Mouse (Mus musculus) kidney, postnatal 0 days (tissue): ENCODE data around the gene Fbxl16. TPM values are rescaled to one million over a fixed set of nuclear protein-coding genes. Genes with fewer than 3 reads are reported as not detected.
A peak's percentile ranks its signal among the peaks of the same experiment; 100 is the strongest.

Experiments used
- ATAC-seq: fragments of 200-750 bp; cut with Nextera tagmentation; replicated peaks from 2 replicates; pipeline ENCODE4 v1.8.0; 2017; ENCODE audit warnings: low read depth, moderate number of reproducible peaks, moderate TSS enrichment, moderate library complexity; ENCODE audit not compliant: low FRiP score
- DNase-seq: peaks from one replicate; pipeline ENCODE4 v3.0.0-alpha.2; 2016; ENCODE audit warnings: low spot score
- H3K27ac ChIP-seq: fragments of 300-500 bp; sonication (generic); 2 replicates; pipeline ENCODE4 v1.5.1; 2014; ENCODE audit warnings: mild to moderate bottlenecking
- H3K27me3 ChIP-seq: fragments of 300-500 bp; sonication (generic); 2 replicates; pipeline ENCODE4 v1.6.1; 2014; ENCODE audit warnings: low read length, mixed read lengths; ENCODE audit not compliant: insufficient read depth
- H3K36me3 ChIP-seq: fragments of 300-500 bp; sonication (generic); 2 replicates; pipeline ENCODE4 v1.6.1; 2014; ENCODE audit warnings: low read length, mixed read lengths; ENCODE audit not compliant: insufficient read depth
- H3K4me1 ChIP-seq: fragments of 300-500 bp; sonication (generic); replicated peaks from 2 replicates; pipeline ENCODE4 v1.6.1; 2014; ENCODE audit warnings: antibody characterized with exemption, low read length, mixed read lengths; ENCODE audit not compliant: insufficient read depth
- H3K4me2 ChIP-seq: fragments of 300-500 bp; sonication (generic); 2 replicates; pipeline ENCODE4 v1.6.1; 2014; ENCODE audit warnings: mild to moderate bottlenecking, low read length, moderate library complexity, mixed read lengths
- H3K4me3 ChIP-seq: fragments of 300-500 bp; sonication (generic); replicated peaks from 2 replicates; pipeline ENCODE4 v1.5.1; 2014; ENCODE audit warnings: low read depth, low read length
- H3K9ac ChIP-seq: fragments of 300-500 bp; sonication (generic); 2 replicates; pipeline ENCODE4 v1.6.1; 2014; ENCODE audit warnings: low read depth, low read length
- H3K9me3 ChIP-seq: fragments of 300-500 bp; sonication (generic); replicated peaks from 2 replicates; pipeline ENCODE4 v1.6.1; 2016; ENCODE audit warnings: low read length, inconsistent platforms, mixed read lengths
- CTCF ChIP-seq: IDR thresholded peaks from 2 replicates; pipeline ENCODE4 v1.5.1; 2016; ENCODE audit warnings: antibody characterized with exemption, low read depth, mild to moderate bottlenecking, moderate library complexity
- WGBS: fragments of 180-500 bp; shearing (Covaris S2); extraction: QIAGEN DNeasy Blood & Tissue Kit; methylation state at CpG from one replicate; pipeline ENCODE4 v1.1.7; 2014; 5-methylcytosine and 5-hydroxymethylcytosine counted together
- polyA plus RNA-seq: library from polyadenylated mRNA; unstranded; fragments of >200 nt; fragmentation: Nextera tagmentation; extraction: Ambion mirVana; gene quantifications from 2 replicates; pipeline ENCODE4 v1.2.1, GENCODE M21; 2015

Fbxl16 gene
- polyA plus RNA-seq, 1 experiment from 2014 or later: 0.34 TPM

- H3K9ac ChIP-seq: no peak overlapping the region
- no peaks in the 10 kb centered on the region for H3K9me3 ChIP-seq
- 79% methylated on average over 4 of the region's 4 CpGs for WGBS
- ATAC-seq: no peak
- H3K4me1 ChIP-seq: peaks cover 39% of the 10 kb centered on the region
- TF ChIP-seq CTCF: no peak
- no peak overlapping the region for H3K4me3 ChIP-seq
- 0 out of 2 replicates have a peak overlapping the region, but pooled peaks have one; percentile 66 for H3K4me2 ChIP-seq
- H3K27me3 ChIP-seq: no peaks in the 10 kb centered on the region
- H3K36me3 ChIP-seq: peaks cover 38% of the 10 kb centered on the region
- DNase-seq: no peak
- no peak overlapping the region for H3K27ac ChIP-seq
Measured at GRCm38 (mm10) chr17:25830200-25830753, 21.4 kb downstream of the Fbxl16 start.

- no peak for TF ChIP-seq CTCF
- no peak for DNase-seq
- H3K27ac ChIP-seq: no peak overlapping the region
- H3K4me2 ChIP-seq: peak overlapping the region; percentile 85; the same call in 1 of the 2 replicates
- peaks cover 45% of the 10 kb centered on the region for H3K4me1 ChIP-seq
- 84% methylated on average over 14 of the region's 14 CpGs for WGBS
- H3K4me3 ChIP-seq: no peak overlapping the region
- no peaks in the 10 kb centered on the region for H3K9me3 ChIP-seq
- H3K27me3 ChIP-seq: no peaks in the 10 kb centered on the region
- H3K36me3 ChIP-seq: peaks cover 32% of the 10 kb centered on the region
- no peak for ATAC-seq
- H3K9ac ChIP-seq: no peak overlapping the region
Measured at GRCm38 (mm10) chr17:25830806-25831431, 22.0 kb downstream of the Fbxl16 start.

- Histone ChIP-seq H3K9me3 (no peaks in the 10 kb centered on the region), H3K4me1 (peaks cover 53% of the 10 kb centered on the region), H3K4me2 (peak overlapping the region; percentile 85), H3K27ac (peak overlapping the region; percentile 99), H3K9ac (peak overlapping the region; percentile 83), H3K27me3 (no peaks in the 10 kb centered on the region), H3K4me3 (peak overlapping the region; percentile 81), H3K36me3 (peaks cover 26% of the 10 kb centered on the region; the same call in 1 of the 2 replicates)
- ATAC-seq: no peak
- WGBS: 47% methylated on average over 21 of the region's 21 CpGs
- DNase-seq: no peak
- no peak for TF ChIP-seq CTCF
Measured at GRCm38 (mm10) chr17:25831451-25832281, 22.8 kb downstream of the Fbxl16 start.

GRCm38 (mm10) chr17:25832436-25833290, 23.8 kb downstream of the Fbxl16 start:
- peak overlapping the region; percentile 99 for H3K27ac ChIP-seq
- peaks cover 59% of the 10 kb centered on the region for H3K4me1 ChIP-seq
- no peak for TF ChIP-seq CTCF
- H3K9ac ChIP-seq: peak overlapping the region; percentile 83
- H3K27me3 ChIP-seq: no peaks in the 10 kb centered on the region
- peak overlapping the region; percentile 81 for H3K4me3 ChIP-seq
- H3K4me2 ChIP-seq: peak overlapping the region; percentile 92
- ATAC-seq (peak; percentile 87), DNase-seq (peak; percentile 100)
- peaks cover 21% of the 10 kb centered on the region; the same call in 1 of the 2 replicates for H3K36me3 ChIP-seq
- under 1% methylated on average over 77 of the region's 77 CpGs for WGBS
- H3K9me3 ChIP-seq: no peaks in the 10 kb centered on the region

DNA sequence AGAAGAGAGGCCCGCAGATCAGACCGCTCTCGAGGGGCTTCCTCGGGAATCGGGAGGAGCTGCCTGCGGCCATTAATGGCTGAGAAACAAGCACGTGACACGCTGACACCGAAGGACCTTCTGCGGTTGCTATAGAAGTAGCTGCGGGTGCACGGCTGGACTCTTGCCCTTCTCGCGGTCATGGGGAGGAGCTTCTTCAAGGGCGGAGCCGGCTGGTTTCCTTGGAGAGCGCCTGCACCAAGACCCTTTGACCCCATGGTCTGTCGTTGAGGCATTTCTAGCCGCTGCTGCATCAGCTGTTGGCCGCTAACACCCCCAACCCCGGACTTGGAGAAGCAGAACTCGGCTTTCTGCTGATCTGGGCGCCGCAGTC, 24.4 kb downstream of the Fbxl16 start, which contains the start of gene Stub1:
Gene Stub1, minus strand, starts transcription at position 114 of the 373 bp plus-strand sequence.
- peaks cover 21% of the 10 kb centered on the region; the same call in 1 of the 2 replicates for H3K36me3 ChIP-seq
- WGBS: 1% methylated on average over 24 of the region's 24 CpGs
- peak within 1 kb of the TSS; percentile 83 for H3K9ac ChIP-seq
- ATAC-seq (peak; percentile 74), DNase-seq (peak; percentile 98)
- no peaks in the 10 kb centered on the region for H3K9me3 ChIP-seq
- H3K4me2 ChIP-seq: peak within 1 kb of the TSS; percentile 92
- H3K4me1 ChIP-seq: peaks cover 57% of the 10 kb centered on the region
- no peaks in the 10 kb centered on the region for H3K27me3 ChIP-seq
- TF ChIP-seq CTCF: no peak
- peak within 1 kb of the TSS; percentile 99 for H3K27ac ChIP-seq
- H3K4me3 ChIP-seq: peak within 1 kb of the TSS; percentile 81
